Mouse (Mus musculus): Measurements from ENCODE around the gene Thrap3.
A peak's percentile ranks its signal among the peaks of the same experiment; 100 is the strongest.
"Not testable (repeated sequence)": the region's sequence is repeated elsewhere in the genome, so short reads cannot be mapped to it uniquely, and the experiment has no call there.

The Thrap3 gene

DNA sequence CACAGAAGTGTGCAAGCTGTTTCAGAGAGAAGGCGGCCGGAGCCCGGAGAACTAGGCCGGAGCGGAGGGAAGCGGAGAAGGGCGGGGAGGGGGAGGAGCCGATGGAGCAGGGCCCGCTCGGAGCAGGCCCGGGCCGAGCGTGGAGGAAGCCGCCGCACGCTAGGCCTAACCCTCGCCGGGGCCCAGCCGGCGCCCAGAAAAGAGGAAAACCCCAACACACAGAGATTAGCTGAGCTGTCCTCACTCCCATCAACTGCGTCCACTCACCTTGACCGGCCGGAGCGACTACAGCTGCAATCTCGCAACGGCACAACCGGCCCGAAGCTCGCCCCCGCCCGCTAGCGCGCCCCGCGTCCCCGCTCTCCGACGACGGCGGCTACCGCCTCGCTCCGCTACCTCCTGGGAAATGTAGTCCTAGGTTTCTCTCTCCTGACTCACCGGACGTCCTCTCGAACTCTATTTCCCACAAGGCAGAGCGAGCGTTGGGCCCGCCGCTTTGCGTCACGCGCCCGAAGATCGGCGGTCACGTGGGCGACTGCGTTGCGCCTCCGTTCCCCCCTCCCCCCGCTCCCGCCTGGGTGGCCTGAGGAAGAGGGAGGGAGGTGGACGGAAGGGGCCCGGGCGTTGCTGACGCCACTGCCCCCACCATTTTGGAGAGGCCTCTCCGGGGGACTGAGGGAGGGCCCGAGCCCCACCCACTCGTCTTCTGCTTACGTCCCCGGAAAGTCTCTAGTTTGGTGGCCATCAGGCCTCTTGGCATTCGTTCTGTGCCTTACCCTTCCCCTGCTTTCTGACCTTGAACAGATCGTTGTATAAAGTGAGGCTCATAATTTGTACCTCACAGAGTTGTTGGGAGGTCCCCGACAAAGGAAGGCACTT, at the start of gene Thrap3:
Gene Thrap3, minus strand, starts transcription at position 458 of the 879 bp plus-strand sequence.
- DNase-seq (ENCODE audit: low spot score): peak; percentile 99

DNA sequence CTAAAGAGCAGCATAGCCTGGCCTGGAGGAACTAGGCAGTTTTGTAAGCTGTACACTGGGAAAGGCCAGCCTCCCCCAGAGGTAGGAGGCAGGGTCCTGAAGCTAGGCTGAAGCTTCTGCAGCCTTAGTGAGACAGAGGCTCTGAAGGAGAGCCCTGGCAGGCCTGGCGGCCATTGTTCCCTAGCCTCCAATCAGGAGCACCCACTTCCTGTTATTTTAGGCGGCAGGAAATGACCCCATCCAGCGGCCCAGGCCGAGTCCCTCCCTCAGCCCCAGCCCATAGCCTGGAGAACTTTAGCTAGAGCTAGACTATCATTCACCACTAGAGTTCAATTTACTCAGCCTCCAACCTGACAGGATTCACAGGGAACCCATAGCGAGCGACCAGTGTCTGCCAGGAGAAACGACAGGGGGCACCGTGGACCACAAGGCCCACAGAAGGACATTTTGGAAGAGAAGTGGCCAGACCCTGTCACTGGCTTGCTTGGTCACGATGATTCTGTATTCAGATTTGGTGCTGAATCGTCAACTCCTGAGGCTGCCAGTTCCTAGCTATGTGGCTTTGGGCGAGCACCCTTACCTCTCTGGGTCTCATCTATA, 49.2 kb upstream of the Thrap3 start:
- no peak for DNase-seq (ENCODE audit: low spot score)

DNA sequence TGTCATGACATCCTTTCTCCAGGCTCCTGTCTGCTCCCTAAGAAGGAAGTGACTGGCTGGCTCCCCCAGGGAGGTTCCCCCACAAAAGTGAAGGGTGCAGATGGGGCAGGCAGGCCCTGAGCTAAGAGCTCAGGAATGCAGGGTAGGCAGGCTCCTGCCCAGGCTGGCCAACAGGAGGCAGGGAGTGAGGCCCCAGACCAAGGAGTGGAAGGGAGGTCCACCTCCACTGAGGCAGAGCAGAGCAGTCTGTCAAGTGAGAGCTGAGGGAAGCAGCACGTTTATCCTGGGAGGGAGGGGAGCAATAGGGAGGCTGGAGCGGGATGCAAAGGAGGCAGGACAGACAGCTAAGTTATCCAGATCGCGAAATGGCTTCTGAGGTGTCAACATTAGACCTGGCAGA, 48.1 kb upstream of the Thrap3 start:
- no peak for DNase-seq (ENCODE audit: low spot score)

DNA sequence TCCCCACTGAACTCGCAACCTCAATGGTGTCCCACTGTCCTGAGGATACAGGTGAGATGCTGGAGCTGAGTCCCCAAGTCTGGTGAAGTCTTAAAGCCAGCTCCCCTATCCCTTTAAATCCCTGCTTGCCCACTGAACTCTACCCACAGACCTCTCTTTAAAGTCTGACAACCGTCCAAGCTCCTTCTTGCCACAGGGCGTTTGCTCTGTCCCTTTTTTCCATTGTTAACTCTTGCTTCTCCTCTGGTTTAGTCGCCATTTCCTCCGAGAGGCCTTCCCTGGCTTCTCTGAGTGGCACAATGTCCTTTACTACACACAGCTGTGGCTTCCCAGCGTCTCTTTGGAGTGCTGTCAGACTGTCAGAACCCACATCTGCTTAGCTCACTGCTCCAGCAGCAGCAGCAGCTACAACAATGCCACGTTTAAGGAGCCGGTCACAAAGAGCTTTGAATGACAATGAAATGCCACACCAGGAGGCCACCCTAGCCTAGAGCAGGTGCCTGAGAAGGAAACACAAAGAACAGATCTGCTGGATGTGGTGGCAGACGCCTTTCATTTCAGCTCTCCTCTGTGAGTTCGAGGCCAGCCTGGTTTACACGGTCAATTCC, 45.8 kb upstream of the Thrap3 start:
- no peak for DNase-seq (ENCODE audit: low spot score)

DNA sequence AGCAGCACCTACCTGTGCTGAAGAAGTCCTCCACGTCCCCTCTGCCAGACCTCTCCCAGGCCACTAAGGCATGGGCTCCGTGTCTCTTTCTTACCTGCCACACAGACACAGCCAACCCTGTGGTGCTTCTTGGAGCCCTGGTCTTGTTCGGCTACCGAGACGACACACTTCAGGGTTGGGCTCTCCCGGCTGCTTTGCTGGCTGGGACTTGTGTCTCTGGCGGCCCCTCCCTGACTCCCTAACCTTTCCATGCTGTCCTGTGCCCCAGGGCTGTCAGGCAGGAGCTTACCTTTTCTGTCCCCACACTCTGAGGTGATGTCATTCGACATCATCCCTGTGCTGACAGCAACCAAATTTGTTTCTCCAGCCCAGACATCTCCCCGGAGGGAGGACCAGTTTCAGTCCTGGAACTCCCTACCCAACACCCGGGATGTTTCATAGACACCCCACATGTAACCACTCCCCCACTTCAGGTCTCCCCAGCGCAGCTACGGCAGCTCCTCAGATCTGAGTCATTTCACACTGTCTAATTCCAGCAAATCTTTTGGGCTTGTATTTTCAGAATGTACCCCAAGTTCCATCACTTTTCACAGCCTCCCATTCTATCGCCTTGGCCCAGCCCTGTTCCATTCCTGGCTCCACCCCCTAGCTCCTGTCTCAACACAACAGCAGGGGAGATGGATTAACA, 43.8 kb upstream of the Thrap3 start:
- DNase-seq (ENCODE audit: low spot score): no peak

DNA sequence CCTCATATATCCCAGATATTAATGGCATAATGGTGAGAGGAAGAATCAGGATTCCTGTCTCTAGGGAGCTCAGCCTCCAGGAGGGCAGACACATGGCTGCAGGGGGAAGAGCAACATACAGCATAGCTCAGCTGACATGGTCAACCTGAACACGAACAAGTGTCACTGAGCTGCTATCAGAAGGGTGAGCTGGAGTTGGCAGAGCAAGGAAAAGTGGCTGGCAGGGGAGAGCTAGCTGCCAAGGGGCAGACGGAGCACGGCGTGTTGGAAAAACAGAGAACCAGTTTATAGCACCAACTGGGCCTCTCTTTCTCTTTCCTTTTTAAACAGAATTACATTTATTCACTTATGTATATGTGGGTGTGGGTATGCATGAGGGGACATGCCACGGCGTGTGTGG, 40.0 kb upstream of the Thrap3 start:
- no peak for DNase-seq (ENCODE audit: low spot score)

DNA sequence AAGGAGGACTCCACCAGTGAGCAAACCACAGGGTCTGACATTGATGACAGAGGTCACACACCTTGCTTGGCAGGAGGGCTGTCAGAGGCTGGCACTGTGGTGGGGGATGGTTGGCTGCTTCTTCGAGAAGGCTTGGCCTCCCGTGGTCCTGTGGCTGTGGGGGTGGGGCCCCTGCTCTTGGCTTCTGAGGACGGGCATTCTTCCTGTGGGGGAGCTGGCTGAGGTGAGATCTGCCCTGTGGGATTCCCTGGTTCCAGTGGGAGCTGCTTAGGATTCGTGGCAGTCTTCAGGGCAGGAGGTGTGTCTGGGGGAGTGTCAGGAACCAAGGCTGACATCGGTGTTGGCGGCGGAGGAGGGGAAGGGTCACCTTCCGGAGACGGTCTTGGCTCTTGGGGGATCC, 39.4 kb upstream of the Thrap3 start:
- DNase-seq (ENCODE audit: low spot score): no peak

DNA sequence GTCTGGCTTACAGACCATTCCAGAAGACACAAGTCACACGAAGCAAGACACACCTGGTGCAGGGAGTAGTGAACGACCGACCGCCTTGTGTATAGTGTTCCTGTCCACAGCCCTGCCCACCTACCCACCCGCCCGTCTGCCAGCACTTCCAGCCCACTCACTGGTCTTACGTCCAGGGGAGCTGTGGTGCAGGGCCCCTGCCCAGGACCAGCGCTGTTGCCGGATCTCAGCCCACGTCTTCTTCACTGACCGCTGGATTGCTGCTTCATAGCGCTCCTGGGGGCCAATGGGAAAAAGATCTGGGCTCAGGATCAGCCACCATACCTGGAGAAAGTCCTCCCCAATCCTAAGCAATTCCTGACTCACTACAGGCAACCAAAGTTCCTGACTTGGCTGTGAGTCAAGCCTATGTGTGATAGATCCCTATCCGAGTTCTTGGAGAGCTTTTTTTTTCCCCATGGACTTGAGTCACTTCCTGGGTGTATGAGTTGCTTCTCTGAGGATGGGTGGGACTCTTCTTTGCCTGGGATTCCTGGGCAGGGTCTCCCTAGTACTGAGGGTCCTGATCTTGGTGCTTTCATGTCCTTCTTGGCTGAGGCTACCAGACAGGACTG, 37.4 kb upstream of the Thrap3 start:
- no peak for DNase-seq (ENCODE audit: low spot score)

DNA sequence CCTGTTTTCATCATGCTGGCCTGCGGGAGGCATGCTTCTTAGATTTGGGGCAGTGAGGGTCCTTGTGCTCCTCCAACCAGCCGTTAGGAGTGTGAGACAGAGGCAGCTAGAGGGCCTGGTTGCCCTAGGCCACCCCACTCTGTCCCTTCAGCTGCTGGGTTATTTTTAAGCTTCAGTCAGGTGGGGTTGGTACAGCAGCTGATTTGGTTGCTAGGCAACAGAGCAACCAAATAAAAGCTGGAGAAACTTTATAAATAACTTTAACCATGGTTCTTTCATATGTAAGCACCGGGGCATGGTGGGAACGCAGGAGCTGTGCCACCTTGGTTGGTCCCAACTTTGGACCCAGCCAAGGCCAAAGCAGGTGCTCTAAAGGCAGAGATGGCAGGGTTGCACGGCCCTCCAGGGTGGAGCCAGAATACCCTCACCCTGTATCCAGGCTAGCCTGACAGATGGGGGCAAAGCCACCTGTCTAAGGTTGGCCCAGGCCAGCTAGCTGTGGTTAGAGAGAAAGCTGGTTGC, 35.2 kb upstream of the Thrap3 start:
- DNase-seq (ENCODE audit: low spot score): no peak

DNA sequence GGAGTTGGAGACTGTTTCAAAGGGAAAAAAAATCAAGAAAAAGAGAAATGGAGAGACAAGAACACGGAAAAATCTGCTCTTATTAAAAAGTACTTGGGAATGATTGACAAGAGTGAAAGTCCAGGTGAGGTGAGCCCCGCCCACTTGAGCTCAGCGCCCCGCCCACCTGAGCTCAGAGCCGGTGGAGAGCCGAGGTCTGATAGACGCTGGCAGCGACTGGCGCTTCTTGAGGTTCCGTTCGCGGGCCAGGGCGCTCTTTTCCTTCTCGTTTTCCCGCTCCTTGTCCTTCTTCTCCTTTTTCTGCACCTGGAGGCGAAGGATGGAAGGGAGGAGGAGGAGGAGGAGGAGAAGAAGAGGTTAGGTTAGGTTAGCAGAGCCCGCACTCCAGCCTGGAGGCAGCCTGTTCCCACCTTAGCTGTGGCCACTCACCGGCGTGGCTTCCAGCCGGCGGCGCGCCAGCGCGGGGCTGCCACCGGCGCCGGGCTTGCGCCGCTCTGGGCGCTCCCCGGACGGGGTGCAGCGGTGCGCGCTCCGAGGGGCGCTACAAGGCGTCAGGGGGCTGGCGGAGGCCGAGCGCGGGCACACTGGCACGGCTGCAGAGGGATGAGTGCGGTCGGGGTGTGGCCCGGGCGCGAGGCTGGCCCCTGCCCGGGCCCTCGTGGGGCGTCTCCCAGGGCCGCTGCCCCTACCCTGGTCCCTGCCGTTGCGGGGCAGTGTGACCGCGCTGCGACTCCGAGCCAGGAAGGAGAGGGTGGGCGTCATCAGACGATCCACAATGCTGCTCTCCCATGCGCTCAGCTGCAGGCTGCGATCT, 34.1 kb upstream of the Thrap3 start:
- no peak for DNase-seq (ENCODE audit: low spot score)

DNA sequence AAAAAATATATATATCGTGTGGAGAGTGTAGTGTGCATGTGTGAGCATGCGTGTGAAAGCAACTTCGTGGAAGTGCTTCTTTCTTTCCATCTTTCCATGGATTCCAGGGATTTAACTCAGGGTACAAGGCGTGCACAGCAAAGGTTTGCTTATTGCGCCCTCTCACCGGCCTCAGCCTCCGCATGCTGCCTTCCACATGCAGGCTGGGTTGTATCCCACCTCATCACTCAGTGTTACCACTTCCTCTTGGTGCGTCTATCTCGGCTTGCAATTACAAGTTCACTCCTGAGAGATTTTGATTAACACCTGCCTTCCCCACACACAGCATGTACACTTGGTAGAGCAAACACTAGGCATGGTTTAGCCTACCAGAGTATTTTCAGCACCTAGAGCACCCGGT, 32.6 kb upstream of the Thrap3 start:
- no peak for DNase-seq (ENCODE audit: low spot score)

DNA sequence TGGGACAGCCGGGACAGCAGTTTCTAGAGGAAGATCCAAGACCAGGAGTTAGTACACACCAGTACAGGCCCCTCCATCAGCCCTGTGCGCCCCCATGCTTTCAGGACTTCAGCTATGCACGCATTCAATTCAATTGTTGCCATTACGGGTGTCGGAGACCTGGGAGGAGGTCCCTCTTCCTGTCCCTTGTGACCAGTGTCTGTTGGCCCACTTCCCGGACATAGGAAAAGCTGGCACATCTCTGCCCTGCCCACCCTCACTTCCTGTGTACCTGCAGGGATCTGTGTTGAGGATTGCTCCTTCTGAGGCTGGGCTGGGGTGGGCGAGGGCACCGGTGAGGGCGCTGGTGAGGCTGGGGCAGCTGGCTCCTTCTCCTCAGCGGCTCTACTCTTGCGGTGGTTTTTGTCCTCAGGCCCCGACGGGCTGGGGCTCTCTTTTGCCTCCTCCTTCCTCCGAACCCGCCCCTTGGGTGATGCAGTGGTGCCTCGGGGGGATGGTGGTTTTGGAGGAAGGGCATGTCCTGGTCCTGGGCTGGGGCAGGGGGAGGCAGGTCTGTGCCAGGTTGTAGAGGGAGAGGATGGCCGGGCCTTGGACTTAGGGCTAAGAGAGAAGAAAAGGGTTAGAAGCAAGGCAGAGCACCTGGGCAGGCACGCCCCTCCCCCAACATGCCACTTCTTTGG, 32.1 kb upstream of the Thrap3 start:
- DNase-seq (ENCODE audit: low spot score): no peak

DNA sequence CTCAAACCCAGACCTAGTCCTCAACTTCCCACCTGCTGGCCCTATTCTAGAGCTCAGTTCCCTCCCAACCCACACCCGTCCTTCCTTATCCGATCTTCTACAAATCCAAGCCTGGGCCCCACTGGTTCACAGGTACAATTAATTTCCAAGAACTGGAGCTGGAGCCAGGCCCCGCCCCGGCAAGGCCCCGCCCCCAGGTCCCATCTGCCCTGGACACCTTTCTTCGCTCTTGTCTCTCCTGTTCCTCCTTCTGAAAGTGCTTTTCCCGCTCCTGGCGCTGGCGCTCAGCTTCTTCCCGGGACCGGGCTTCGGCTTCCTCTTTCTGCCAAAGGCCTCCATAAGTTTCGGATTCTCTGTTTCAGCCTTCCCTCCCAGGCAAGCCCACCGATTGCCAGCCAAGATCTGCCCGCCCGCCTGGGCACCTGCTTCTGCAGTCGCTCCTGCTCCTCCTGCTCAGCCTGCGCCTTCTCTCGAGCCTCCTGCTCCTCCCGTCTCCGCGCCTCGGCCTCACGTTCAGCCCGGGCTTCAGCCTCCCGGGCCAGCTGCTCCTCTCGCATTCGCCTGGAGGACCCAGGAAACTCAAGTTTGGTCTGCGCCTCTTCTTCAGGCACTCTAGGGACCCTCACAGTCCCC, 31.2 kb upstream of the Thrap3 start:
- DNase-seq (ENCODE audit: low spot score): no peak

DNA sequence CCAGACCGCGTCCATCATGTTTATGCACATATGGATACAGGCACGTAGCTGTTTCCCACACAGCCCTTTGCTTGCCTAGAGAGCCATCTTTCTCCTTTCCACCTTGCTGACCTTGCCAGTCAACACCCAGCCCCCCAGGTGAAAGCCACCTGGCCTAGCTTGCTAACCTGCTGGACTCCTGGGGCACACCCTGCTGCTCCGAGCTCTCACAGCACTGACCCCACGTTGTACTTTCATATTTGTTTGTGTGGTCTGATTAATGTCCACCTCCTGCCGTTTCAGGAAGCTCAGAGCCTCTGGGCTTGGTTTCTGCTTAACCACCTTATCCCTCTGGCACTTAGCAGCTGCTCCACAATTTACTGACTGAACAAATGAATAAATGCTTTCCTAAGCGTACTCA, 27.3 kb upstream of the Thrap3 start:
- DNase-seq (ENCODE audit: low spot score): no peak

DNA sequence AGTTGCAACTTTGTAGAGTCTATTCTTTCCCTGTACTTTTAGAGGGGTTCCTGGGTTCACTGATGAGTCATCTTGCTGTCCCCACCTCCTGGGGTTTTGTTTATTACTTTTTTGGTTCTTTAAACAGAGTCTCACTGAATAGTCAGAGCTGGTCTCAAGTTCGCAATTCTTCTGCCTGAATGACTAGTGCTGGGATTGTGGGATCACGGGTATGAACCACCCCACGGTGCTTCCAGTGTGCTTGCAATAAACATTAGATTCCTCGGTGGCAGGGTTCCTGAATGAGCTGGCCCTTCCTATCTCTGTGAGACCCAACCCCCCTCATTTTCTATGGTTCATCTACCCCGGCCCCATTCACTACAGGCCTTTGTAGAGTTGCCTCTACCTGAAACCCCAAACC, 25.6 kb upstream of the Thrap3 start:
- DNase-seq (ENCODE audit: low spot score): no peak

DNA sequence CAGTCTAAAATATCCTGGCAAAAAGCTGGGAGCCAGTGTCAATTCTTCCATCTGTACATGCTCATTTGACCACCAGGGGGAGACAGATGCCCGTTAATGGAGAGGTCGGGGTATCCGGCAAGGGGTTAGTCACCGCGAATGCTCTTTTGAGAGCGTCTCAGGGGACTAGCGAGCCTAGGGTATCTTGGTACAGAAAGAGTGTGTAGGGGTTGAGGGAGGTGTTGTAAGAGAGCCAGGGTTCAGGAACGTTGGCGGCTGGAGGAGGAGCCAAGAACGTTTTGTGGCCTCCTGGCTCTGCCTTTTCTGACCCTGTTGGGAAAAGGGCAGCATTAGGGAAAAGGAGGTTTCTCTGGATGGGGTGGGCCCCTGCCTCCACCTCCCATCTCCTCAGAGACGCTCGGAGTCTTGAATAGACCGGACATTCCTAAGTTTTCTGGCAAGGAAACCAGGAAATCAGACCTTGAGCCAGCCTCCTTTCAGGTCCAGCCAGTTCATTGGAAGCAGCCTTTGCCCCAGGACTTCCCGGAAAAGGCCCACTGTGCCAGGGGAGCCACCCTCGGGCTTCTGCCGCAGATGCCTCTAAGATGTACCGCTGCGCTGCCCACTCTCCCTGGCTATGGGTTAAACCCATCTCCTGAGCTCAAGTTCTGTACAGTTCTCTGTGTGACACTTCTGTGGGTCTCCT, 24.7 kb upstream of the Thrap3 start:
- peak; percentile 81 for DNase-seq (ENCODE audit: low spot score)

DNA sequence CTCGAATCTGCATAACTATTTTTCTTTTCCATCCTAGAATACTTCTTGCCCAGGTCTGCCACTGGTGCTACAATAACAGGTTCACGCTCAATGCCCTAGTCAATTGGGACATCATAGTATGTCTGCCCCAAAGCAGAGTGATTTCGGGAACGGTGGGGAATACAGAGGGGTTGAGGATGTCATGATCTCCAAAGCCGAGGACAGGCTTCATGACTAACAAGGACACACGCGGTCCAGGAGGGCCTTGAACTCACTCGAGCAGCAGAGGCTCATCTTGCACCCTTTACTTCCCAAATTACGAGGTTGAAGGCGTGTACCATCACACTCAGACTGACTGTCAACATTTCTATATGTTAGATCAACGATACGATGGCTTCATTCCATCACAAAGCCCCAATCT, 24.1 kb upstream of the Thrap3 start:
- DNase-seq (ENCODE audit: low spot score): no peak

DNA sequence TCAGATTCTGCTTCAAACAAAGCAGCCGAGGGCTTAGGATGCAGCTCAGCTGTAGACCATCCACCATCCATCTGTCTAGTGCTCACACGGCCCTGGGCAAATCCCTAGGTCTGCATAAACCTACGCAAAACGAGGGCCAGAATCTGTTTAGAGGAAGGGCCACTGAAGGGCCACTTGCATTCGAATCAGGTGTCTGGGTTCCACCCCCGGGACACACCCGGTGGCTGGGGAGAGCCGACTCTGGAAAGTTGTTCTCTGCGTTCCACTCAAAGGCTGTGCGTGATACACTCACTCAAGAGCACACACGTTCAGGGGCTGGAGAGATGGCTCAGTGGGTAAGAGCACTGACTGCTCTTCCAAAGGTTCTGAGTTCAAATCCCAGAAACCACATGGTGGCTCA, 20.1 kb upstream of the Thrap3 start:
- no peak for DNase-seq (ENCODE audit: low spot score)

DNA sequence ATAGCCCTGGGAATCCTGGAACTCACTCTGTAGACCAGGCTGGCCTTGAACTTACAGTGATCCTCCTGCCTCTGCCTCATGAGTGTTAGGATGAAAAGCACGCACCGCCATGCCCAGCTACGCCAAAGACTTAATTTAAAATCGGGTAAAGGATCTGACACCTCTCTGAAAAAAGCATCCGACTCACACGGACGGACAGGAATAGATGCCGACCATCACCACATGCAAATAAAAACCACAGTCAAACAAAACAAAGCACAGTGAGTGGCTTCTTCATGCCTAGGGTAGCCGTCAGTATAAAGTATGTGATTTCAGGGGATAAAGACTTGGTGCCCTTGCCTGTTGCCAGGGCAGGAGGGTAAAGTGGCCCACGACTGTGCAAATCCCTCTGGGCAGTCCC, 17.5 kb upstream of the Thrap3 start:
- DNase-seq (ENCODE audit: low spot score): no peak

DNA sequence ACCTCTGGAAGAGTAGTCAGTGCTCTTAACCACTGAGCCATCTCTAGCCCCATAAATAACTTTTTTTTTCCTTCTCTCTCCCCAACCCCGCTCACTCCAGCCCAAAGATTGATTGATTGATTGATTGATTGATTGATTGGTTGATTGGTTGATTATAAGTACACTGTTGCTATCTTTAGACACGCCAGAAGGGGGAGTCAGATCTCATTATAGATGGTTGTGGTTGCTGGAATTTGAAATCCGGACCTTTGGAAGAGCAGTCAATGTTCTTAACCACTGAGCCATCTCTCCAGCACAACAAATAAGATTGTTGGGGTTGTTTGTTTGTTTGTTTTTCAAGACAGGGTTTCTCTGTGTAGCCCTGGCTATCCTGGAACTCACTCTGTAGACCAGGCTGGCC, 17.0 kb upstream of the Thrap3 start:
- DNase-seq (ENCODE audit: low spot score): not testable (repeated sequence)

All from ovary, postnatal 36 days (tissue).